Mouse (Mus musculus): Measurements from ENCODE around the gene Gsta4. TPM values are rescaled to one million over a fixed set of nuclear protein-coding genes. Genes with fewer than 3 reads are reported as not detected.

Gene Gsta4
- polyA plus RNA-seq, 1 experiment, result 1.0 TPM

Other genes with a start within 250 kb of the Gsta4 start
- gene Gcm1, start 130.8 kb upstream of the Gsta4 start, polyA plus RNA-seq (2012), result not detected in 2 replicates
- gene Fbxo9, start 73.7 kb upstream of the Gsta4 start, polyA plus RNA-seq (2012), result 20.3 and 21.9 TPM in 2 replicates
- 0.35 and 0.62 TPM in 2 replicates for gene Ick, start 73.6 kb upstream of the Gsta4 start, polyA plus RNA-seq (2012)
- gene Gsta1, start 47.9 kb downstream of the Gsta4 start, polyA plus RNA-seq (2012), result not detected in 2 replicates
- not detected in 2 replicates for gene Gm3776, start 74.4 kb downstream of the Gsta4 start, polyA plus RNA-seq (2012)
- gene Gm10639, start 107.1 kb downstream of the Gsta4 start, polyA plus RNA-seq (2012), result not detected in 2 replicates
- not detected in 2 replicates for gene Omt2a, start 132.0 kb downstream of the Gsta4 start, polyA plus RNA-seq (2012)
- gene Omt2b, start 144.8 kb downstream of the Gsta4 start, polyA plus RNA-seq (2012), result not detected in 2 replicates
- gene Gsta2, start 173.0 kb downstream of the Gsta4 start, polyA plus RNA-seq (2012), result not detected in 2 replicates
- not detected in 2 replicates for gene Dppa5a, start 185.4 kb downstream of the Gsta4 start, polyA plus RNA-seq (2012)
- not detected in 2 replicates for gene Ooep, start 196.0 kb downstream of the Gsta4 start, polyA plus RNA-seq (2012)
- not detected in 2 replicates for gene Ddx43, start 213.0 kb downstream of the Gsta4 start, polyA plus RNA-seq (2012)